Mouse (Mus musculus): ENCODE results near the gene Rps12-ps3. TPM values are rescaled to one million over a fixed set of nuclear protein-coding genes. Genes with fewer than 3 reads are reported as not detected.

Gene Rps12-ps3
- polyA plus RNA-seq, 1 experiment from 2014 or later, result 25.3 TPM

GRCm38 (mm10) chr19:59356843-59357595 is 34.9 kb downstream of the Rps12-ps3 start:
- 42% methylated on average over 14 of the region's 14 CpGs for WGBS
- H3K4me2 ChIP-seq (replicated peaks; ENCODE audit: low read depth, low read length), result no peak overlapping the region

GRCm38 (mm10) chr19:59357878-59358277 is 35.8 kb downstream of the Rps12-ps3 start:
- Histone ChIP-seq H3K9me3 (ENCODE audit: low read length) (no peaks in the 10 kb centered on the region), H3K4me1 (ENCODE audit: insufficient read depth, low read depth, low read length) (no peaks in the 10 kb centered on the region), H3K27ac (ENCODE audit: low read length) (no peak overlapping the region), H3K36me3 (ENCODE audit: insufficient read depth, low read length) (no peaks in the 10 kb centered on the region), H3K9ac (replicated peaks; ENCODE audit: low read depth) (no peak overlapping the region), H3K4me3 (ENCODE audit: low read depth, low read length) (no peak overlapping the region), H3K27me3 (replicated peaks; ENCODE audit: insufficient read depth, low read length) (no peaks in the 10 kb centered on the region), H3K4me2 (replicated peaks; ENCODE audit: low read depth, low read length) (no peak overlapping the region)
- WGBS, result 74% methylated on average over 4 of the region's 4 CpGs
- ATAC-seq (no peak), DNase-seq (ENCODE audit: low spot score) (no peak)
- no peak for TF ChIP-seq CTCF (IDR thresholded peaks at IDR 0.05)
- TF ChIP-seq EP300 (IDR thresholded peaks at IDR 0.05), result no peak

More at GRCm38 (mm10) chr19:59356843-59357595, 34.9 kb downstream of the Rps12-ps3 start:
- Histone ChIP-seq H3K9me3 (ENCODE audit: low read length) (no peaks in the 10 kb centered on the region), H3K36me3 (ENCODE audit: insufficient read depth, low read length) (no peaks in the 10 kb centered on the region), H3K4me1 (ENCODE audit: insufficient read depth, low read depth, low read length) (no peaks in the 10 kb centered on the region), H3K27ac (ENCODE audit: low read length) (no peak overlapping the region), H3K27me3 (replicated peaks; ENCODE audit: insufficient read depth, low read length) (no peaks in the 10 kb centered on the region), H3K9ac (replicated peaks; ENCODE audit: low read depth) (no peak overlapping the region), H3K4me3 (ENCODE audit: low read depth, low read length) (no peak overlapping the region)
- TF ChIP-seq CTCF (IDR thresholded peaks at IDR 0.05), result no peak
- no peak for TF ChIP-seq EP300 (IDR thresholded peaks at IDR 0.05)
- ATAC-seq, result no peak
- no peak for DNase-seq (ENCODE audit: low spot score)

DNA sequence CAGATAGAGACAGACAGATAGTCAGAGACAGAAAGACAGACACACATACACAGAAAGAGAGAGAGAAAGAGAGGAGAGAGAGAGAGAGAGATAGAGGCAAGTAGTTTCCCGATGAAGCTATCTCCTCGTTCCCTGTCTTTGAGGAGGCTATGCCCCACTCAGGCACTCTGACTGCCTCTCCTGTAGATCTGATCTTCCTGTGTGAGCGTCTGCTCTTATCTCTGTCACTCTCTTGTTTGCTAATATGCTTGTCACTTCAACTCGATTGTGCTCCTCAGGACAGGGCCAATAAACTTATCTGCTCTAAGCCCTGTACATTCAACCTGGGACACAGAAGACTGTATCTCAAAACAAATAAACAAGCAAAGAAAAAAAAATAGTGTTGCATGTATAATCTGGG is 37.1 kb downstream of the Rps12-ps3 start:
- no peak for DNase-seq (ENCODE audit: low spot score)
- H3K27me3 ChIP-seq (replicated peaks; ENCODE audit: insufficient read depth, low read length), result no peaks in the 10 kb centered on the region
- ATAC-seq, result no peak
- no peak overlapping the region for H3K4me3 ChIP-seq (ENCODE audit: low read depth, low read length)
- WGBS, result 19% methylated on average over 4 of the region's 4 CpGs
- H3K4me1 ChIP-seq (ENCODE audit: insufficient read depth, low read depth, low read length), result no peaks in the 10 kb centered on the region
- TF ChIP-seq EP300 (IDR thresholded peaks at IDR 0.05) (no peak), CTCF (IDR thresholded peaks at IDR 0.05) (no peak)
- H3K36me3 ChIP-seq (ENCODE audit: insufficient read depth, low read length), result no peaks in the 10 kb centered on the region
- H3K9ac ChIP-seq (replicated peaks; ENCODE audit: low read depth), result no peak overlapping the region
- H3K9me3 ChIP-seq (ENCODE audit: low read length), result no peaks in the 10 kb centered on the region
- no peak overlapping the region for H3K27ac ChIP-seq (ENCODE audit: low read length)
- H3K4me2 ChIP-seq (replicated peaks; ENCODE audit: low read depth, low read length), result no peak overlapping the region

- Histone ChIP-seq H3K27me3 (replicated peaks; ENCODE audit: insufficient read depth, low read length) (no peaks in the 10 kb centered on the region), H3K9me3 (ENCODE audit: low read length) (no peaks in the 10 kb centered on the region), H3K27ac (ENCODE audit: low read length) (no peak overlapping the region), H3K36me3 (ENCODE audit: insufficient read depth, low read length) (no peaks in the 10 kb centered on the region), H3K9ac (replicated peaks; ENCODE audit: low read depth) (no peak overlapping the region), H3K4me3 (ENCODE audit: low read depth, low read length) (no peak overlapping the region), H3K4me1 (ENCODE audit: insufficient read depth, low read depth, low read length) (no peaks in the 10 kb centered on the region), H3K4me2 (replicated peaks; ENCODE audit: low read depth, low read length) (no peak overlapping the region)
- TF ChIP-seq CTCF (IDR thresholded peaks at IDR 0.05), result no peak
- TF ChIP-seq EP300 (IDR thresholded peaks at IDR 0.05), result no peak
- WGBS, result 69% methylated on average over 2 of the region's 2 CpGs
- DNase-seq (ENCODE audit: low spot score) (no peak), ATAC-seq (no peak)
Measured at GRCm38 (mm10) chr19:59360486-59360896, 38.4 kb downstream of the Rps12-ps3 start.

DNA sequence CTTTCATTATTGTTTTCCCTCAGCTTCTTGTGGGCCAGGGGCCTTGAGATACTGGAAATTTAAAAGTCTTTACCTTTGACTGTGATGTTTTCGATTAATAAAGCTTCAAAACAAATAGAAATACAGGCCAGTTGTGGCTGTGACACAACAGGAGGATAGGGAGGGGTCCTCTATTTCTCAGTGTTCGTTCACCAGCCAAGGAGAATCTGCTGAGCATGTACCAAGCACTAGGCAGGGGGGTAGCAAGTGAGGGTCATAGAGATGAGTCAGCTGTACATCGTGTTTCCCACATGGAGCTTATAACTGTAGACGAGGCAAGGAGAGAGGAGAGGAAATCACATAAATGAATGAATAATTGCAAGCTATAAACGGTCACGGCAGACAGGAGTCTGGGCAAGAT is 40.6 kb downstream of the Rps12-ps3 start:
- H3K36me3 ChIP-seq (ENCODE audit: insufficient read depth, low read length), result no peaks in the 10 kb centered on the region
- no peak for DNase-seq (ENCODE audit: low spot score)
- H3K4me3 ChIP-seq (ENCODE audit: low read depth, low read length), result no peak overlapping the region
- no peaks in the 10 kb centered on the region for H3K27me3 ChIP-seq (replicated peaks; ENCODE audit: insufficient read depth, low read length)
- no peaks in the 10 kb centered on the region for H3K4me1 ChIP-seq (ENCODE audit: insufficient read depth, low read depth, low read length)
- WGBS, result 63% methylated on average over 6 of the region's 6 CpGs
- H3K4me2 ChIP-seq (replicated peaks; ENCODE audit: low read depth, low read length), result no peak overlapping the region
- TF ChIP-seq CTCF (IDR thresholded peaks at IDR 0.05) (no peak), EP300 (IDR thresholded peaks at IDR 0.05) (no peak)
- H3K27ac ChIP-seq (ENCODE audit: low read length), result no peak overlapping the region
- H3K9ac ChIP-seq (replicated peaks; ENCODE audit: low read depth), result no peak overlapping the region
- no peaks in the 10 kb centered on the region for H3K9me3 ChIP-seq (ENCODE audit: low read length)
- no peak for ATAC-seq

GRCm38 (mm10) chr19:59363666-59364065 is 41.6 kb downstream of the Rps12-ps3 start:
- ATAC-seq (no peak), DNase-seq (ENCODE audit: low spot score) (no peak)
- no peaks in the 10 kb centered on the region for H3K27me3 ChIP-seq (replicated peaks; ENCODE audit: insufficient read depth, low read length)
- no peak overlapping the region for H3K9ac ChIP-seq (replicated peaks; ENCODE audit: low read depth)
- no peaks in the 10 kb centered on the region for H3K36me3 ChIP-seq (ENCODE audit: insufficient read depth, low read length)
- no peaks in the 10 kb centered on the region for H3K9me3 ChIP-seq (ENCODE audit: low read length)
- H3K4me2 ChIP-seq (replicated peaks; ENCODE audit: low read depth, low read length), result no peak overlapping the region
- WGBS, result 63% methylated on average over 3 of the region's 3 CpGs
- H3K27ac ChIP-seq (ENCODE audit: low read length), result no peak overlapping the region
- TF ChIP-seq CTCF (IDR thresholded peaks at IDR 0.05) (no peak), EP300 (IDR thresholded peaks at IDR 0.05) (no peak)
- H3K4me1 ChIP-seq (ENCODE audit: insufficient read depth, low read depth, low read length), result no peaks in the 10 kb centered on the region
- H3K4me3 ChIP-seq (ENCODE audit: low read depth, low read length), result no peak overlapping the region

Data from lung, postnatal 0 days (tissue).